Mouse (Mus musculus): Measurements from ENCODE around the gene Kdf1.

- TF ChIP-seq POLR2A (IDR thresholded peaks at IDR 0.05; ENCODE audit: borderline replicate concordance, extremely low read depth, low read depth, low read length) (no peak), CTCF (IDR thresholded peaks at IDR 0.05; ENCODE audit: insufficient read depth, low read length) (no peak)
These were observed 56.1 kb downstream of the Kdf1 start for GRCm38 (mm10) chr4:133574843-133575202.

Measured in lung, adult 2 months (tissue).